Mouse (Mus musculus) bone marrow macrophage, adult 2 months (primary cell): ENCODE results near the gene Adarb1.

Experiments used
- CTCF ChIP-seq: IDR thresholded peaks from 2 replicates; pipeline ENCODE4 v1.5.1; 2012; ENCODE audit warnings: low read depth, mild to moderate bottlenecking, low read length, moderate library complexity
- POLR2A ChIP-seq: IDR thresholded peaks from 2 replicates; pipeline ENCODE4 v1.6.1; 2012; ENCODE audit warnings: mild to moderate bottlenecking, low read depth, low read length, borderline replicate concordance

GRCm38 (mm10) chr10:77266281-77266680 lies 151.8 kb downstream of the Adarb1 start:
- TF ChIP-seq POLR2A (no peak), CTCF (no peak)
